Mouse (Mus musculus) olfactory bulb, adult 2 months (tissue): ENCODE measurements around the gene Mga.

Source experiments
- CTCF ChIP-seq: fragments of 200-500 bp; IDR thresholded peaks from 2 replicates; pipeline ENCODE4 v1.5.1; 2012; ENCODE audit warnings: low read depth, mild to moderate bottlenecking, low read length, moderate library complexity; ENCODE audit not compliant: insufficient read depth
- POLR2A ChIP-seq: fragments of 200-500 bp; IDR thresholded peaks from 2 replicates; pipeline ENCODE4 v1.6.1; 2012; ENCODE audit warnings: mild to moderate bottlenecking, low read depth, low read length, moderate library complexity; ENCODE audit not compliant: insufficient read depth

GRCm38 (mm10) chr2:119872371-119873104 lies 24.5 kb upstream of the Mga start:
- TF ChIP-seq CTCF (no peak), POLR2A (no peak; the same call in 1 of the 2 replicates)
